Mouse (Mus musculus) embryonic facial prominence, embryonic 13.5 days (tissue): ENCODE measurements at regions not wholly inside any gene's neighbourhood (a gene's known extent, or its start where the extent isn't known, plus 50 kb on each side); places are given as distances from the start of the nearest gene placed in this dataset.

Experiments
- ATAC-seq: fragments of 200-750 bp; cut with Nextera tagmentation; 2 replicates; pipeline ENCODE4 v1.8.0; 2017; ENCODE audit warnings: low read depth; ENCODE audit not compliant: insufficient number of reproducible peaks, insufficient read depth, low FRiP score, low TSS enrichment
- H3K27ac ChIP-seq: fragments of 300-500 bp; sonication (generic); 2 replicates; pipeline ENCODE4 v1.5.1; 2015; ENCODE audit warnings: moderate library complexity, mild to moderate bottlenecking, inconsistent platforms
- H3K27me3 ChIP-seq: fragments of 300-500 bp; sonication (generic); 2 replicates; pipeline ENCODE4 v1.6.1; 2015; ENCODE audit warnings: mild to moderate bottlenecking, inconsistent platforms
- H3K36me3 ChIP-seq: fragments of 300-500 bp; sonication (generic); 2 replicates; pipeline ENCODE4 v1.6.1; 2015; ENCODE audit warnings: mild to moderate bottlenecking, inconsistent platforms
- H3K4me1 ChIP-seq: fragments of 300-500 bp; sonication (generic); 2 replicates; pipeline ENCODE4 v1.6.1; 2015; ENCODE audit warnings: inconsistent platforms
- H3K4me2 ChIP-seq: fragments of 300-500 bp; sonication (generic); 2 replicates; pipeline ENCODE4 v1.6.1; 2015; ENCODE audit warnings: moderate library complexity, mild to moderate bottlenecking, inconsistent platforms
- H3K4me3 ChIP-seq: fragments of 300-500 bp; sonication (generic); 2 replicates; pipeline ENCODE4 v1.5.1; 2015; ENCODE audit warnings: mild to moderate bottlenecking, inconsistent platforms
- H3K9ac ChIP-seq: fragments of 300-500 bp; sonication (generic); 2 replicates; pipeline ENCODE4 v1.6.1; 2015; ENCODE audit warnings: mild to moderate bottlenecking, inconsistent platforms
- H3K9me3 ChIP-seq: fragments of 300-500 bp; sonication (generic); 2 replicates; pipeline ENCODE4 v1.6.1; 2016; ENCODE audit warnings: inconsistent platforms
- WGBS: fragments of 180-500 bp; shearing (Covaris S2); methylation state at CpG from one replicate; pipeline ENCODE4 v1.1.7; 2015; ENCODE audit warnings: mixed read lengths; 5-methylcytosine and 5-hydroxymethylcytosine counted together

GRCm38 (mm10) chr13:70340437-70340836, 297.0 kb downstream of the Ice1 start:
- Histone ChIP-seq H3K36me3 (no peaks in the 10 kb centered on the region), H3K27me3 (no peaks in the 10 kb centered on the region), H3K4me3 (no peak overlapping the region), H3K9ac (no peak overlapping the region), H3K9me3 (no peaks in the 10 kb centered on the region), H3K4me2 (no peak overlapping the region), H3K27ac (no peak overlapping the region), H3K4me1 (peaks cover 13% of the 10 kb centered on the region)
- no peak for ATAC-seq
- 69% methylated on average over 3 of the region's 3 CpGs for WGBS

DNA sequence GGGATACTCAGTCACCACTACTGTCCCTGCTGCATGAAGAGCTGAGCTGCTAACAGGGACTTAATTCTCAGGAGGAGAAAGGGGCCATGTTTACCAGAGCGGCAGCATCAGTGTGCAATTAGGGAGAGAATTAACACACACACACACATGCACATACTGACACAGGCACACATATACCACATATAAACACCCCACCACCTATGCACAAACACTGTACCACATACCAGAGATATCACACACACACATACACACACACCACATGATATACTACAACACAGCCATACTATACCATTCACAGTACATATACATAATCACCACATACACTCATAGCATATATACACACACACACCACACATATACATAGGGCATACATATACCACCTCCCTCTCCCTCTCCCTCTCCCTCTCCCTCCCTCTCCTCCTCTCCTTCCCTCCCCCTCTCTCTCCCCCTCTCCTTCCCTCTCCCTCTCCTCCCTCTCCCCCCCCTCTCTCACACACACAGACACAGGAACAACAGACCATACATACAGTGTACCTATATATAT, 294.2 kb downstream of the Ice1 start:
- H3K36me3 ChIP-seq, result no peaks in the 10 kb centered on the region
- no peak overlapping the region for H3K4me3 ChIP-seq
- WGBS, result 85% methylated on average over 1 of the region's 1 CpGs
- no peaks in the 10 kb centered on the region for H3K4me1 ChIP-seq
- no peaks in the 10 kb centered on the region for H3K27me3 ChIP-seq
- no peak overlapping the region for H3K9ac ChIP-seq
- H3K27ac ChIP-seq, result no peak overlapping the region
- no peak for ATAC-seq
- no peak overlapping the region for H3K4me2 ChIP-seq
- no peaks in the 10 kb centered on the region for H3K9me3 ChIP-seq

GRCm38 (mm10) chr13:70343911-70344310, 293.5 kb downstream of the Ice1 start:
- Histone ChIP-seq H3K4me3 (no peak overlapping the region), H3K4me1 (no peaks in the 10 kb centered on the region), H3K36me3 (no peaks in the 10 kb centered on the region), H3K27ac (no peak overlapping the region), H3K27me3 (no peaks in the 10 kb centered on the region), H3K9me3 (no peaks in the 10 kb centered on the region), H3K9ac (no peak overlapping the region), H3K4me2 (no peak overlapping the region)
- 37% methylated on average over 2 of the region's 2 CpGs for WGBS
- ATAC-seq, result no peak

- no peak overlapping the region for H3K27ac ChIP-seq
- H3K27me3 ChIP-seq, result no peaks in the 10 kb centered on the region
- no peaks in the 10 kb centered on the region for H3K36me3 ChIP-seq
- H3K9ac ChIP-seq, result no peak overlapping the region
- 62% methylated on average over 5 of the region's 5 CpGs for WGBS
- no peaks in the 10 kb centered on the region for H3K9me3 ChIP-seq
- H3K4me2 ChIP-seq, result no peak overlapping the region
- no peak overlapping the region for H3K4me3 ChIP-seq
- no peaks in the 10 kb centered on the region for H3K4me1 ChIP-seq
- no peak for ATAC-seq
Measured at GRCm38 (mm10) chr13:70344311-70344710, 293.1 kb downstream of the Ice1 start.

DNA sequence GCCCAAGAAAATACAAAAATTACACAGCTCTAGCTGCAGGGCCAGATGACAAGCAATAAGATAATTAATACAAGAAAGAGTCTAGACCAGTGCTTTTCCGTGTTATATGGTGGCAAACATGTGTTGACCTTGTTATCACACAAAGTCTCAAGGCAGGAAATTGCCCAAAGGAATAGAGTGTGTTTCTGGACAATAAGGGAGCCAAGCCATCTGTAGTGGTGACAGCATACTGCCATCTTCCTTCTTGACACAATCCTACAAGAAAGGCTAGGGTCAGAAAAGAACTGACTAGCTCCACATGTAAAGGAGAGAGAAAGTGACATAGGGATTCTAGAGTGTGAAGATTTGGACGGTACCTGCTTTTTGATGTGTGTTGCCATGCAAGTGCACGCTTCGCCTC, 289.0 kb downstream of the Ice1 start:
- 83% methylated on average over 4 of the region's 4 CpGs for WGBS
- Histone ChIP-seq H3K4me2 (no peak overlapping the region), H3K4me3 (no peak overlapping the region), H3K36me3 (no peaks in the 10 kb centered on the region), H3K4me1 (no peaks in the 10 kb centered on the region), H3K9me3 (no peaks in the 10 kb centered on the region; the same call in 1 of the 2 replicates), H3K27ac (no peak overlapping the region), H3K27me3 (no peaks in the 10 kb centered on the region), H3K9ac (no peak overlapping the region)
- no peak for ATAC-seq

- Histone ChIP-seq H3K36me3 (no peaks in the 10 kb centered on the region), H3K27me3 (no peaks in the 10 kb centered on the region), H3K27ac (no peak overlapping the region), H3K4me1 (no peaks in the 10 kb centered on the region), H3K4me3 (no peak overlapping the region), H3K9ac (no peak overlapping the region), H3K9me3 (no peaks in the 10 kb centered on the region; the same call in 1 of the 2 replicates), H3K4me2 (no peak overlapping the region)
- no peak for ATAC-seq
- WGBS, result 64% methylated on average over 2 of the region's 2 CpGs
Measured at GRCm38 (mm10) chr13:70348965-70349364, 288.5 kb downstream of the Ice1 start.

- ATAC-seq, result no peak
- H3K4me3 ChIP-seq, result no peak overlapping the region
- WGBS, result 79% methylated on average over 2 of the region's 2 CpGs
- no peak overlapping the region for H3K4me2 ChIP-seq
- no peaks in the 10 kb centered on the region for H3K36me3 ChIP-seq
- H3K9me3 ChIP-seq, result no peaks in the 10 kb centered on the region
- H3K4me1 ChIP-seq, result no peaks in the 10 kb centered on the region
- H3K27me3 ChIP-seq, result no peaks in the 10 kb centered on the region
- no peak overlapping the region for H3K27ac ChIP-seq
- no peak overlapping the region for H3K9ac ChIP-seq
Measured at GRCm38 (mm10) chr13:70369647-70370046, 267.8 kb downstream of the Ice1 start.

GRCm38 (mm10) chr13:70380772-70381171, 256.7 kb downstream of the Ice1 start:
- WGBS, result 67% methylated on average over 6 of the region's 6 CpGs
- no peak overlapping the region for H3K27ac ChIP-seq
- H3K9me3 ChIP-seq, result no peaks in the 10 kb centered on the region
- no peaks in the 10 kb centered on the region for H3K36me3 ChIP-seq
- H3K27me3 ChIP-seq, result no peaks in the 10 kb centered on the region
- no peak for ATAC-seq
- no peak overlapping the region for H3K9ac ChIP-seq
- no peaks in the 10 kb centered on the region for H3K4me1 ChIP-seq
- no peak overlapping the region for H3K4me3 ChIP-seq
- H3K4me2 ChIP-seq, result no peak overlapping the region

DNA sequence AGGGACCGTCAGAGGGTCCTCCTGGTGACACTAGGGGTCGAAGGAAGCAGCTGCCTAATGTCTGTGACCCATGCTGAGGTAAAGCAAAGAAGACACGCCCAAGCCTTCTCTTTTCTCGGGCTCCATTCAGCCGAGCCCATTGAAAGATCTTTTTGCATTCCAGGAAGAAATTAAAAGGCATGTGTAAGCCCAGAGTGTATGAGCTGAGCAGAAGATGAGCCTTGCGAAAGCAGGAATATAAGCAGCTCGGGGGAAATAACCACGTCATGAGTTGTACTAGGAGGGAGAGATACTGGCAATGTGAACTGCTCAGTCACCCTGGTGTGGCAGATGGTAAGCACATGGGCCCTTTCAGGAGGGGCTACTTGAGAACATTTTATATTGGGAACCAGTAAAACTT, 252.1 kb downstream of the Ice1 start:
- Histone ChIP-seq H3K9me3 (no peaks in the 10 kb centered on the region), H3K4me3 (no peak overlapping the region), H3K27me3 (no peaks in the 10 kb centered on the region), H3K4me2 (no peak overlapping the region), H3K36me3 (no peaks in the 10 kb centered on the region), H3K4me1 (no peaks in the 10 kb centered on the region), H3K27ac (no peak overlapping the region), H3K9ac (no peak overlapping the region)
- ATAC-seq, result no peak
- 50% methylated on average over 8 of the region's 8 CpGs for WGBS

GRCm38 (mm10) chr13:70412788-70413187, 224.6 kb downstream of the Ice1 start:
- ATAC-seq, result no peak
- H3K4me3 ChIP-seq, result no peak overlapping the region
- no peaks in the 10 kb centered on the region for H3K4me1 ChIP-seq
- H3K4me2 ChIP-seq, result no peak overlapping the region
- H3K27me3 ChIP-seq, result no peaks in the 10 kb centered on the region
- H3K9ac ChIP-seq, result no peak overlapping the region
- H3K36me3 ChIP-seq, result no peaks in the 10 kb centered on the region
- H3K27ac ChIP-seq, result no peak overlapping the region
- WGBS, result 54% methylated on average over 1 of the region's 1 CpGs
- no peaks in the 10 kb centered on the region for H3K9me3 ChIP-seq

DNA sequence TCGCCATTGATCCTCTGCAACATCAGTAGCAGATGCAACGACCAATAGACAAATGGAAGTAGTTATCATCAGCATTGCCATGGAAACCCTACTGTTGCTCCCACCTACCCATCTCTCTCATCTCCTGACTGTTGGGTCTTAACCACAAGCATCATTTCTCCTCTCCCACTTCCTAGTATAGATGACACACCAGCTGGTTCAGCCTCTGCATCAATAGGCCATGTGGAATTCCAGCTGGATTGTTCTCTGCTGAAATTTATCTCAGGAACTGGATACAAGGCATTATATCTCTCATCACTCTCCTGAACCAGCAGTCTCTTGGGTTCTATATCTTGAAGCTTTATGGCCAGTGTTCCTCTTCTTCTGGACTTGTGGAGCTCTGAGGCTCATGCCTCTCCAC, 219.3 kb downstream of the Ice1 start:
- Histone ChIP-seq H3K27me3 (no peaks in the 10 kb centered on the region), H3K9ac (no peak overlapping the region), H3K27ac (no peak overlapping the region), H3K9me3 (no peaks in the 10 kb centered on the region), H3K4me3 (no peak overlapping the region), H3K4me2 (no peak overlapping the region), H3K4me1 (no peaks in the 10 kb centered on the region), H3K36me3 (no peaks in the 10 kb centered on the region)
- WGBS, result 80% methylated on average over 2 of the region's 2 CpGs
- ATAC-seq, result no peak

GRCm38 (mm10) chr13:70439419-70439818, 198.0 kb downstream of the Ice1 start:
- Histone ChIP-seq H3K9ac (no peak overlapping the region), H3K4me2 (no peak overlapping the region), H3K9me3 (no peaks in the 10 kb centered on the region), H3K36me3 (no peaks in the 10 kb centered on the region), H3K4me3 (no peak overlapping the region), H3K4me1 (no peaks in the 10 kb centered on the region), H3K27me3 (no peaks in the 10 kb centered on the region), H3K27ac (no peak overlapping the region)
- 62% methylated on average over 1 of the region's 1 CpGs for WGBS
- no peak for ATAC-seq

- Histone ChIP-seq H3K4me1 (no peaks in the 10 kb centered on the region), H3K36me3 (no peaks in the 10 kb centered on the region), H3K9me3 (no peaks in the 10 kb centered on the region), H3K27ac (no peak overlapping the region), H3K4me2 (no peak overlapping the region), H3K4me3 (no peak overlapping the region), H3K27me3 (no peaks in the 10 kb centered on the region), H3K9ac (no peak overlapping the region)
- 91% methylated on average over 4 of the region's 4 CpGs for WGBS
- no peak for ATAC-seq
Measured at GRCm38 (mm10) chr13:70446940-70447339, 190.5 kb downstream of the Ice1 start.
